Comparison of ENCODE assay signal across 9 mouse cellular contexts in the genomic region with DNA sequence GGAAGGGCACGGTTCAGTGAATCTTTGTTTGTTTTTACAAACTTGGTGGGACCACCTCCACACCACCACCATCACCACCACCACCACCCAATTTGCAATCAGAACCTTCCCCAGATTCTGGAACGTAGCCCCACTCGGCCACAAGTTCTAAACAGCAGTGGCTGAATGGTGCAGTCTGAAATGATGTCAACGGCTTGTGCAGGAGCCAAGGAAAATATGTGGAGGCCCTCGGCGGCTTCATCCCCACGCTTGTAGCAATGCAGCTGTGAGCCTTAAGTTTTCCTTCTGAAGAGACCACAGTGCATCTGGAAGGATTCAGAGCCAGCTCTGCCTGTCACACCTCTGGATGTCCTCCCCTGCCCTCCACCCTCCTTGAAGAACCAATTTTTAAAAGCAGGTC.
A peak's percentile ranks its signal among the peaks of the same experiment; 100 is the strongest.
DNase-seq lines count a peak whose midpoint lies in the region; ATAC-seq and TF ChIP-seq lines count a peak whose summit lies in the region.
"Had no signal": no experiment of that assay in that cellular context is flagged by ENCODE, and none has a peak within 500 bp of the region (broad histone marks: within the 10 kb centered on the region; RNA-seq: fewer than 3 reads in every experiment).

No protein-coding gene starts in this region.

- no peak for DNase-seq in stomach, postnatal 0 days (ENCODE audit: low spot score)
- DNase-seq in heart, adult 8-10 months (ENCODE audit: low spot score), result peak; percentile 68
- DNase-seq in limb, embryonic 11.5 days (ENCODE audit: low spot score), result no peak
- DNase-seq in natural killer cell, adult 2 months (ENCODE audit: low spot score in 2 of 2), result no peak
- DNase-seq in layer of hippocampus, postnatal 25 days (ENCODE audit: extremely low spot score in 1 of 2, low spot score in 1 of 2), result no peak
- DNase-seq: thymus, postnatal 14 days had no signal

- WGBS in stomach, embryonic 15.5 days, result 55% methylated on average over 7 of the region's 7 CpGs
- WGBS in stomach, postnatal 0 days, result 52% methylated on average over 7 of the region's 7 CpGs
- WGBS in limb, embryonic 11.5 days, result 76% methylated on average over 7 of the region's 7 CpGs

- H3K27me3 ChIP-seq in stomach, embryonic 15.5 days (replicated peaks), result no peaks in the 10 kb centered on the region
- H3K27me3 ChIP-seq in stomach, postnatal 0 days (ENCODE audit: control insufficient read depth, insufficient read depth, low read length), result no peaks in the 10 kb centered on the region
- no peaks in the 10 kb centered on the region for H3K27me3 ChIP-seq in limb, embryonic 11.5 days (ENCODE audit: control insufficient read depth, insufficient read depth, low read length)

- no peak for TF ChIP-seq EP300 in stomach, postnatal 0 days (optimal IDR thresholded peaks at IDR 0.05)

- peaks cover 6% of the 10 kb centered on the region; the same call in 1 of the 2 replicates for H3K4me1 ChIP-seq in stomach, embryonic 15.5 days
- H3K4me1 ChIP-seq in stomach, postnatal 0 days (replicated peaks; ENCODE audit: control insufficient read depth, insufficient read depth), result no peaks in the 10 kb centered on the region; the same call in 1 of the 2 replicates
- H3K4me1 ChIP-seq in limb, embryonic 11.5 days (ENCODE audit: control insufficient read depth, insufficient read depth, low read length), result peaks cover 13% of the 10 kb centered on the region; the same call in 1 of the 2 replicates

- H3K9ac ChIP-seq in stomach, embryonic 15.5 days, result no peak overlapping the region
- no peak overlapping the region for H3K9ac ChIP-seq in stomach, postnatal 0 days (ENCODE audit: low read length)
- H3K9ac ChIP-seq in limb, embryonic 11.5 days (ENCODE audit: low read length), result no peak overlapping the region

- no peak for TF ChIP-seq CTCF in stomach, postnatal 0 days (IDR thresholded peaks at IDR 0.05; ENCODE audit: low read depth)

- H3K4me3 ChIP-seq in stomach, embryonic 15.5 days (replicated peaks), result no peak overlapping the region
- no peak overlapping the region for H3K4me3 ChIP-seq in stomach, postnatal 0 days (ENCODE audit: low read depth, low read length)
- no peak overlapping the region for H3K4me3 ChIP-seq in limb, embryonic 11.5 days (ENCODE audit: low read depth, low read length)
- H3K4me3 ChIP-seq: megakaryocyte, embryonic 14.5 days had no signal

- no peaks in the 10 kb centered on the region for H3K9me3 ChIP-seq in stomach, embryonic 15.5 days
- no peaks in the 10 kb centered on the region for H3K9me3 ChIP-seq in stomach, postnatal 0 days (ENCODE audit: control insufficient read depth, low read length)
- H3K9me3 ChIP-seq in limb, embryonic 11.5 days (ENCODE audit: control insufficient read depth, low read length), result no peaks in the 10 kb centered on the region
- H3K9me3 ChIP-seq: megakaryocyte, embryonic 14.5 days had no signal

- no peak for ATAC-seq in stomach, embryonic 15.5 days (ENCODE audit: insufficient read depth, low FRiP score, low read depth)
- ATAC-seq in stomach, postnatal 0 days (ENCODE audit: low FRiP score, low TSS enrichment), result no peak
- ATAC-seq in limb, embryonic 11.5 days (ENCODE audit: insufficient number of reproducible peaks, low FRiP score, low TSS enrichment, low read depth), result 0 out of 2 replicates have a peak, but pooled peaks have one; percentile 31
- ATAC-seq in megakaryocyte-erythroid progenitor cell, adult 5-6 weeks (replicated peaks; ENCODE audit: low FRiP score, low TSS enrichment, poor library complexity, severe bottlenecking), result no peak

- H3K4me2 ChIP-seq in stomach, embryonic 15.5 days, result no peak overlapping the region
- no peak overlapping the region for H3K4me2 ChIP-seq in stomach, postnatal 0 days (replicated peaks; ENCODE audit: low read depth)
- no peak overlapping the region for H3K4me2 ChIP-seq in limb, embryonic 11.5 days (ENCODE audit: low read depth, severe bottlenecking)

- no peaks in the 10 kb centered on the region for H3K36me3 ChIP-seq in stomach, embryonic 15.5 days
- no peaks in the 10 kb centered on the region for H3K36me3 ChIP-seq in stomach, postnatal 0 days (ENCODE audit: control insufficient read depth, insufficient read depth, low read length)
- H3K36me3 ChIP-seq in limb, embryonic 11.5 days (ENCODE audit: control insufficient read depth, insufficient read depth, low read length), result no peaks in the 10 kb centered on the region

- H3K27ac ChIP-seq in stomach, embryonic 15.5 days, result peak overlapping the region; percentile 62; the same call in 1 of the 2 replicates
- no peak overlapping the region for H3K27ac ChIP-seq in stomach, postnatal 0 days (replicated peaks)
- no peak overlapping the region for H3K27ac ChIP-seq in limb, embryonic 11.5 days (replicated peaks; ENCODE audit: low read depth, low read length)
